Mouse (Mus musculus): Measurements from ENCODE around the gene Ankrd33. TPM values are rescaled to one million over a fixed set of nuclear protein-coding genes. Genes with fewer than 3 reads are reported as not detected.

Gene Ankrd33
- total RNA-seq, 2 experiments from 2014 or later, result not detected

DNA sequence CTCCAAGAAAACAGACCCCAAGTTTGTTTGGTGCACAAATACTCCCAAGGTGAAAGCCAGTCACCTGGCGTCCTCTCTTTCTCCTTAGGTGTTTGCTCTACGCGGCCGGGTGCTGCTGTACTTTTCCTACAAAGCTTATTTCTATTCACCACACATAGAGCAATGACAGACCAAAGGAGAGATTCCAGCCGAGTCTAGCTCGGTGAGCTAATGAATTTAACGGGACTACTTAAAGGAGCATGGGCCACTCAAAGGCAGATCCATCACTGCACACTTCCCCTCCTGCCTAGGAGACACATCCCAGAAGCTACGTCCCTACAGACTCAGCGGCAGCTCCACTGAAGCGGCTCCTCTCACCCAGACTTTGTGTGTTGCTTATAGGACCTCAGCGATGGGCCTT, 52.0 kb downstream of the Ankrd33 start:
- ATAC-seq (replicated peaks; ENCODE audit: low FRiP score, low TSS enrichment, poor library complexity, severe bottlenecking), result no peak

Other genes with a start within 250 kb of the Ankrd33 start
- gene Scn8a, start 245.9 kb upstream of the Ankrd33 start, total RNA-seq (2014; fragmentation: Nextera tagmentation), result not detected in 2 replicates
- gene Scn8a, start 245.9 kb upstream of the Ankrd33 start, total RNA-seq (2017), result not detected in 2 replicates
- gene Gm47841, start 68.4 kb upstream of the Ankrd33 start, total RNA-seq (2014; fragmentation: Nextera tagmentation), result not detected in 2 replicates
- gene Gm47841, start 68.4 kb upstream of the Ankrd33 start, total RNA-seq (2017), result not detected in 2 replicates
- not detected in 2 replicates for gene Fignl2, start 37.2 kb upstream of the Ankrd33 start, total RNA-seq (2014; fragmentation: Nextera tagmentation)
- gene Fignl2, start 37.2 kb upstream of the Ankrd33 start, total RNA-seq (2017), result not detected in 2 replicates
- gene Acvrl1, start 12.8 kb downstream of the Ankrd33 start, total RNA-seq (2014; fragmentation: Nextera tagmentation), result not detected in 2 replicates
- gene Acvrl1, start 12.8 kb downstream of the Ankrd33 start, total RNA-seq (2017), result 3.3 TPM in 1 of 2 replicates, not detected in the other
- gene Acvr1b, start 58.3 kb downstream of the Ankrd33 start, total RNA-seq (2014; fragmentation: Nextera tagmentation), result 1.4 and 2.8 TPM in 2 replicates
- 1.0 and 2.7 TPM in 2 replicates for gene Acvr1b, start 58.3 kb downstream of the Ankrd33 start, total RNA-seq (2017)
- gene Grasp, start 108.4 kb downstream of the Ankrd33 start, total RNA-seq (2014; fragmentation: Nextera tagmentation), result 0.17 TPM in 1 of 2 replicates, not detected in the other
- 0.27 TPM in 1 of 2 replicates, not detected in the other for gene Grasp, start 108.4 kb downstream of the Ankrd33 start, total RNA-seq (2017)
- gene Nr4a1, start 138.5 kb downstream of the Ankrd33 start, total RNA-seq (2014; fragmentation: Nextera tagmentation), result 0.66 and 3.2 TPM in 2 replicates
- gene Nr4a1, start 138.5 kb downstream of the Ankrd33 start, total RNA-seq (2017), result 15.1 and 16.4 TPM in 2 replicates
- gene Atg101, start 168.5 kb downstream of the Ankrd33 start, total RNA-seq (2014; fragmentation: Nextera tagmentation), result 14.7 and 18.0 TPM in 2 replicates
- gene Atg101, start 168.5 kb downstream of the Ankrd33 start, total RNA-seq (2017), result 31.7 and 42.1 TPM in 2 replicates
- not detected in 2 replicates for gene 6030408B16Rik, start 177.5 kb downstream of the Ankrd33 start, total RNA-seq (2014; fragmentation: Nextera tagmentation)
- gene 6030408B16Rik, start 177.5 kb downstream of the Ankrd33 start, total RNA-seq (2017), result not detected in 2 replicates

Measured in megakaryocyte-erythroid progenitor cell, adult 5-6 weeks (primary cell).